In genomic region chr12:71768471-71768870, GRCm38 (mm10) we compare ENCODE assay signal across 8 mouse cellular contexts.
DNase-seq lines count a peak whose midpoint lies in the region; ATAC-seq lines count a peak whose summit lies in the region.

No protein-coding gene starts in this region.

- H3K36me3 ChIP-seq in hindbrain, embryonic 15.5 days = no peaks in the 10 kb centered on the region

- H3K9me3 ChIP-seq in hindbrain, embryonic 15.5 days = no peaks in the 10 kb centered on the region

- peak overlapping the region; percentile 52 for H3K4me2 ChIP-seq in hindbrain, embryonic 15.5 days

- no peak overlapping the region for H3K9ac ChIP-seq in hindbrain, embryonic 15.5 days

- peaks cover 8% of the 10 kb centered on the region for H3K4me1 ChIP-seq in hindbrain, embryonic 15.5 days (replicated peaks)

- DNase-seq in NIH3T3 (ENCODE audit: low read depth) = peak; percentile 87
- DNase-seq in cerebellum, postnatal 14 days = peak; percentile 88 to 92
- peak; percentile 79 to 84 for DNase-seq in frontal cortex, postnatal 36 days (ENCODE audit: low spot score in 2 of 2)
- peak; percentile 75 to 76 for DNase-seq in layer of hippocampus, postnatal 36 days
- DNase-seq in lung, postnatal 4 days = peak; percentile 73 to 88
- peak; percentile 63 for DNase-seq in right cerebral cortex, adult 18-20 months
- DNase-seq in urinary bladder, adult 2 months (ENCODE audit: low spot score) = peak; percentile 56

- no peak overlapping the region for H3K27ac ChIP-seq in hindbrain, embryonic 15.5 days (replicated peaks)

- ATAC-seq in hindbrain, embryonic 15.5 days (ENCODE audit: low FRiP score, low read depth) = no peak

- H3K4me3 ChIP-seq in hindbrain, embryonic 15.5 days = peak overlapping the region; percentile 15; the same call in 1 of the 2 replicates

- 4% methylated on average over 12 of the region's 12 CpGs for WGBS in hindbrain, embryonic 15.5 days

- H3K27me3 ChIP-seq in hindbrain, embryonic 15.5 days = no peaks in the 10 kb centered on the region
